Mouse (Mus musculus) layer of hippocampus, adult 18-20 months (tissue): ENCODE results near the gene Wdr45b. TPM values are rescaled to one million over a fixed set of nuclear protein-coding genes. Genes with fewer than 3 reads are reported as not detected.
A peak's percentile ranks its signal among the peaks of the same experiment; 100 is the strongest.
"Not testable (repeated sequence)": the region's sequence is repeated elsewhere in the genome, so short reads cannot be mapped to it uniquely, and the experiment has no call there.

ENCODE experiments used
- DNase-seq, 2 experiments: peaks; one replicate each; pipeline ENCODE4 v3.0.0; 2022; ENCODE audit warnings: low spot score in 2 of 2
- long read RNA-seq: library from polyadenylated mRNA; stranded (forward); transcript quantifications from one replicate; pipeline ENCODE4 v2.0.0, GENCODE M21; 2021
- total RNA-seq, 2 experiments: library from RNA; stranded (reverse); gene quantifications; 2 replicates each; pipeline ENCODE4 v1.2.3; 2021

Gene Wdr45b
- total RNA-seq, result 10 to 100 TPM; 69.1 to 75.7 TPM
- long read RNA-seq, transcript Wdr45b-201 (10 exons, 2,321 nt), result major isoform, 104 of 132 reads
- long read RNA-seq, partial matches to known transcripts, result 6 of 132 reads
- long read RNA-seq, other reads (novel, unspliced or antisense), result 22 of 132 reads

GRCm38 (mm10) chr11:121354091-121354707 lies at the start of gene Wdr45b:
Gene Wdr45b (minus strand): TSS chr11:121354445.
- DNase-seq, result peak; percentile 96 to 98

GRCm38 (mm10) chr11:121392405-121392804 lies 38.2 kb upstream of the Wdr45b start:
- no peak for DNase-seq

- no peak for DNase-seq
Measured at GRCm38 (mm10) chr11:121390793-121391192, 36.5 kb upstream of the Wdr45b start.

- DNase-seq, result no peak
Measured at GRCm38 (mm10) chr11:121388554-121388945, 34.3 kb upstream of the Wdr45b start.

- peak; percentile 94 to 97 for DNase-seq
Measured at GRCm38 (mm10) chr11:121387750-121388553, 33.7 kb upstream of the Wdr45b start, which contains the start of gene Rab40b. Gene Rab40b (minus strand): TSS chr11:121388251.

- no peak for DNase-seq
Measured at GRCm38 (mm10) chr11:121380294-121380693, 26.0 kb upstream of the Wdr45b start.

- DNase-seq, result no peak
Measured at GRCm38 (mm10) chr11:121378644-121379043, 24.4 kb upstream of the Wdr45b start.

- DNase-seq, result no peak
Measured at GRCm38 (mm10) chr11:121373305-121373704, 19.1 kb upstream of the Wdr45b start.

- no peak for DNase-seq
Measured at GRCm38 (mm10) chr11:121370337-121370994, 16.2 kb upstream of the Wdr45b start.

GRCm38 (mm10) chr11:121369622-121370021 lies 15.4 kb upstream of the Wdr45b start:
- peak in 1 of 2 experiments; percentile 64 for DNase-seq

GRCm38 (mm10) chr11:121368731-121369130 lies 14.5 kb upstream of the Wdr45b start:
- DNase-seq, result no peak

GRCm38 (mm10) chr11:121367170-121367707 lies 13.0 kb upstream of the Wdr45b start:
- DNase-seq, result no peak

- no peak for DNase-seq
Measured at GRCm38 (mm10) chr11:121362212-121362611, 8.0 kb upstream of the Wdr45b start.

- peak in 1 of 2 experiments; percentile 27 for DNase-seq
Measured at GRCm38 (mm10) chr11:121353326-121354090, 737 bp downstream of the Wdr45b start.

GRCm38 (mm10) chr11:121348727-121349126 lies 5.5 kb downstream of the Wdr45b start:
- not testable (repeated sequence) for DNase-seq

GRCm38 (mm10) chr11:121348166-121348565 lies 6.1 kb downstream of the Wdr45b start:
- no peak for DNase-seq

GRCm38 (mm10) chr11:121347036-121347435 lies 7.2 kb downstream of the Wdr45b start:
- no peak for DNase-seq

- not testable (repeated sequence) for DNase-seq
Measured at GRCm38 (mm10) chr11:121342423-121342822, 11.8 kb downstream of the Wdr45b start.

GRCm38 (mm10) chr11:121340287-121340686 lies 14.0 kb downstream of the Wdr45b start:
- no peak for DNase-seq

GRCm38 (mm10) chr11:121339647-121340046 lies 14.6 kb downstream of the Wdr45b start:
- DNase-seq, result no peak

GRCm38 (mm10) chr11:121331641-121332040 lies 22.6 kb downstream of the Wdr45b start:
- DNase-seq, result no peak
